Mouse (Mus musculus) right cerebral cortex, postnatal 25 days (tissue): ENCODE data around the gene Utrn.
"Not testable (repeated sequence)": the region's sequence is repeated elsewhere in the genome, so short reads cannot be mapped to it uniquely, and the experiment has no call there.

Experiments
- DNase-seq: peaks from one replicate; pipeline ENCODE4 v3.0.0; 2022

Utrn gene

GRCm38 (mm10) chr10:12662035-12662434, 207.1 kb downstream of the Utrn start:
- no peak for DNase-seq

- DNase-seq: no peak
Observed at GRCm38 (mm10) chr10:12658023-12658744, 211.0 kb downstream of the Utrn start.

GRCm38 (mm10) chr10:12652988-12653387, 216.2 kb downstream of the Utrn start:
- DNase-seq: no peak

GRCm38 (mm10) chr10:12646119-12646518, 223.0 kb downstream of the Utrn start:
- DNase-seq: no peak

GRCm38 (mm10) chr10:12643336-12643735, 225.8 kb downstream of the Utrn start:
- DNase-seq: no peak

- DNase-seq: no peak
Observed at GRCm38 (mm10) chr10:12639638-12640037, 229.5 kb downstream of the Utrn start.

GRCm38 (mm10) chr10:12633965-12634364, 235.2 kb downstream of the Utrn start:
- no peak for DNase-seq

GRCm38 (mm10) chr10:12630933-12631332, 238.2 kb downstream of the Utrn start:
- no peak for DNase-seq

- no peak for DNase-seq
Observed at GRCm38 (mm10) chr10:12618397-12618796, 250.8 kb downstream of the Utrn start.

- DNase-seq: no peak
Observed at GRCm38 (mm10) chr10:12615723-12616122, 253.4 kb downstream of the Utrn start.

GRCm38 (mm10) chr10:12614465-12615199, 254.5 kb downstream of the Utrn start:
- DNase-seq: peak; percentile 65

GRCm38 (mm10) chr10:12612235-12612863, 256.8 kb downstream of the Utrn start:
- DNase-seq: no peak

- DNase-seq: no peak
Observed at GRCm38 (mm10) chr10:12609896-12610295, 259.3 kb downstream of the Utrn start.

- no peak for DNase-seq
Observed at GRCm38 (mm10) chr10:12608634-12609033, 260.5 kb downstream of the Utrn start.

GRCm38 (mm10) chr10:12607180-12607579, 262.0 kb downstream of the Utrn start:
- not testable (repeated sequence) for DNase-seq

GRCm38 (mm10) chr10:12595379-12595778, 273.8 kb downstream of the Utrn start:
- no peak for DNase-seq

GRCm38 (mm10) chr10:12594958-12595357, 274.2 kb downstream of the Utrn start:
- no peak for DNase-seq

GRCm38 (mm10) chr10:12593071-12593470, 276.1 kb downstream of the Utrn start:
- no peak for DNase-seq

- DNase-seq: no peak
Observed at GRCm38 (mm10) chr10:12591946-12592345, 277.2 kb downstream of the Utrn start.

- DNase-seq: no peak
Observed at GRCm38 (mm10) chr10:12588051-12588450, 281.1 kb downstream of the Utrn start.

GRCm38 (mm10) chr10:12587318-12587717, 281.8 kb downstream of the Utrn start:
- no peak for DNase-seq

GRCm38 (mm10) chr10:12586825-12587224, 282.3 kb downstream of the Utrn start:
- no peak for DNase-seq

- no peak for DNase-seq
Observed at GRCm38 (mm10) chr10:12586200-12586599, 283.0 kb downstream of the Utrn start.

GRCm38 (mm10) chr10:12583473-12583872, 285.7 kb downstream of the Utrn start:
- no peak for DNase-seq
